Mouse (Mus musculus) yolk sac, embryonic 10.5 days (tissue): ENCODE results near the gene Smg9.

Source experiments
- DNase-seq: peaks from one replicate; pipeline ENCODE4 v3.0.0-alpha.2; 2017; ENCODE audit warnings: low spot score

Gene Smg9

DNA sequence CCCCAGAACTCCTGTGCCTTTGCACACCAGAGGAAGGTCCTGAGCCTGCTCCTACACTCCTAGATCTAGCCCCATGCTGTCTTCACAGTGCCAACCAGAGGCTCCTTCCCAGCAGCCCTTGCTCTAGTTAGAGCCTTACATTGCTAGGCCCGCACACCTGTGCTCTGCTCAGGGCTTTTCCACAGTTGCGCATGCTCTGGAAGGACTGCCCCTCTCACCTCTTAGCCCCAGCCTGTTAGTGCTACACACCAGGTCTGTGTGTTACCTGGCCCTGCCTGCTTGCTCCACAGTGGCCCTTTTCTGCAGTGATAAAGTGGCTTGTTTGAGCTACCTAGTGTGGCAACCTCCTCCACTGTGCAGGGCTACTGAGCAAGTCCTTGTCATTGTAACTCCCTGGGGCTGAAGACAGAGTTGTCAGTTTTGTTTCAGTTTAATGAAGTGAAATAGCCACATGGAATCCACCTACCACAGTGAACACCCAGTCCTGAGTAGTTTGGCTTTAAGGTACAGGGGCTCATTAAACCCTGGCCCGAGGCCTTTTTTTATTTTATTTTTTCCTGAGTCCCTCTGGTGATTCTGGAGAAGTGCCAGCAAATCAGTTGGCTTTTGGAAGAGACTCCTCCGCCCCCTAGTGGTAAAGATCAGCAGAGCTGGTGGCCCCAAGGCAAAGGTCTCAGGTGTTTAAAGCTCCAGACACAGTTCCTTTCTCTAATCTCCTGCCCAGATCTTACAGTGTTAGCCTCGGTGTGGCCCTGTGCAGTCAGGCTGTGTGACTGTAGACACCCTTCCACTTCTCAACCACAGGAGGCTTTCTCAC is 7.3 kb downstream of the Smg9 start:
- peak; percentile 58 for DNase-seq

DNA sequence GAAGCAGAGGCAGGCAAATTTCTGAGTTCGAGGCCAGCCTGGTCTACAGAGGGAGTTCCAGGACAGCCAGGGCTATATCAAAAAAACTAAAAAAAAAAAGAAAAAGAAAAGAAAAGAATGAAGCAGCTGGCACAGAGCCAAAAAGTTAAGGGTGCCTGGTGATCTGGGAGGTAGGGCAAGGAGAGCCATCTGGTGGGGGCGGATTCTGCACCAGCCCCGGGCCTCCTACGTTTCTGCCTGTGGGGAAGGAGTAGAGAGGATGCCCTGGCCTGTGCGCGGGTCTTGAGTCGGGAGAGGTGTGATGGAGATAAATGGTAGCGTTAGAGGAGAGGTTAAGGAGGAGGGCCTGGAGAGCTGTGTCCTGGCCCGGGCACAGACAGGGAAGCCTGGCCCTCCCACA is 8.8 kb downstream of the Smg9 start:
- no peak for DNase-seq

DNA sequence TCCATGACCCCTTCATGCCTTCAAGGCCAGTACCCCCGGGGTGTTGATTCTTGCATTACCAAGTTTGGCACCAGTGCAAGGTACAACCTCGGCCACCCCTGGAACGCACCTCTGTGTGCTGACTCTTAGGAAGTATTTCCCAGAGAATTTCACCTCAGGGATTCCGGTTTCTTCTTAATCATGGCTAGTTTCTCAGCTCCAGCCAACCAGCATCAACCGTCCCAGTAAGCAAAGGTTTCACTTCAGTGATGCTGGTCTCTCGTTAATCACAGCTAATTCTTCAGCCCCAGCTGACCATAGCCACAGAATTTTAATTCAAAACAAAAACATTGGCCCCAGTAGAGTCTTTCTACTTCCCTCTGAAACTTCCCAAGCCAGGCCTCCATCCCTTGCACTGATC is 10.7 kb downstream of the Smg9 start:
- DNase-seq: no peak

DNA sequence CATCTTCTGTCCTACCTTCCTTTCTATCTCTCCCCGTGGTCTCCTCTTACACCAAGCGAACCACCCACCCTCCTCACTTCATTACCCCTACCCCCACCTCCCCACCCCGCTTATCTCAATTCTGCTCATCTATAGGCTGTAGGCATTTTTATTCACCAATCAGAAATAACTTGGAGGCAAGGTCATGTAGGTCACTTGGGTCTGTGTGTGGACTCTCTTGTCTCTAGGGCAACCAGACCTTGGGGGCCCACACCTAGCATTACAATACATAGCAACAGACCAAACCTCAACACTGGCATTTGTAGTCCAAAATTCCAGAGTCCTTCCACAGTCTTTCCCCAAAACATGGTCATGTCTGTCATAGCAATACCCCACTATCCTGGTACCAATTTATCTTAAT is 11.4 kb downstream of the Smg9 start:
- DNase-seq: no peak

DNA sequence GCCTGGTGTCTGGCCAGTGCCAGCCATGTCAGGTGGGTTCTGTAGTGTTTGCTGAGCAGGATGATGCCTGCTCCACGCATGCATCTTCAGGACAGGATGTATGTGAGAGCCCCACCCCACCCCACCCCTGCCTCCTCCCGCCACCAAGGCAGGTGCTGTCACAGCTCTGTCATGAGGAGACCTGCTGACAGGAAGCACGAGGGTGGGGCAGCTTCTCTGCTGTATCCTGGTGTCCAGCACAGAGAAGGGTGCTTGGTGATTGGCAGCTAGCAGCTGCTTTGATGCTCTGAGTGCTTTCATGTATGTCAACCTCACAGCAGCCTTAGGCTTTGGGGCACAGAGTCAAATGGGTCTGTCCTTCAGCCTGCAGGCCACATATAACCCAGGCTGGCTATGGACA is 14.2 kb downstream of the Smg9 start:
- no peak for DNase-seq

DNA sequence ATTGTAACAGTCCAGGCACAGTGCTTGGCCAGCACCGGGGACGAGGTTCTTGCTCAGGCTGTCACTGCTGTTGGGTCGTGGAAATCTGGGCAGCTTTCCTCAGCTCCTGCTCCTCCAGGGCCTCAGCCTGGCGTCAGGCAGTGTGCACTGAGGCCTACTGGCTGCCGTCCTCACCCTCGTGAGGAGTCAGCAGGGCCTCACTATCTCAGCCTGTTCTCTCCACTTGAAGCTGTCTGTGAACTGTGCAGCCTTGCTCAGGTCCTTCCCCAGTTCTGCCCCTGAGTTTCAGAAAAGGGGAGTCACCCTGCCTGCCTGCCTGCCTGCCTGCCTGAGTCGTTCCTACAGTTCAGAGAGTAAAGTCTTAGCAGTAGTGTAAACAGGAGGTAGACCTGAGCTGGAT is 15.8 kb downstream of the Smg9 start:
- no peak for DNase-seq

DNA sequence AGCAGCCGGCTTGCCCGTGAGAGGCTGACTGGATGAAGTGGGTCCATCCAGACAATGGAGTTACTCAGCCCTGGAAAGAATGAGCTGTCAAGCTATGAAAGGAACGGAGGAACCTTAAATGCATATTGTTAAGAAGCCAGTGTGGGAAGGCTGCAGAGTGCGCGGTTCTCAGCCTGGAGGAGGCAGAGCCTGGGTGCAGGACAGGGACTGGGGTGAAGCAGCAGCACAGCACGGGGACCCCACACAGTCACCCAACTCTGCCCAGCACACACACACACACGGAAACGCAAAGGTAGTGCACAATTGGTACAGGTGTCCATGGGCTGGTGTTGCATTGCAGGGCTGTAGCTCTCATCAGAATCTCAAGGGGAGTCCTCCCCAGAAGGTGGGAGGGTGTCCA is 20.2 kb downstream of the Smg9 start:
- DNase-seq: no peak

DNA sequence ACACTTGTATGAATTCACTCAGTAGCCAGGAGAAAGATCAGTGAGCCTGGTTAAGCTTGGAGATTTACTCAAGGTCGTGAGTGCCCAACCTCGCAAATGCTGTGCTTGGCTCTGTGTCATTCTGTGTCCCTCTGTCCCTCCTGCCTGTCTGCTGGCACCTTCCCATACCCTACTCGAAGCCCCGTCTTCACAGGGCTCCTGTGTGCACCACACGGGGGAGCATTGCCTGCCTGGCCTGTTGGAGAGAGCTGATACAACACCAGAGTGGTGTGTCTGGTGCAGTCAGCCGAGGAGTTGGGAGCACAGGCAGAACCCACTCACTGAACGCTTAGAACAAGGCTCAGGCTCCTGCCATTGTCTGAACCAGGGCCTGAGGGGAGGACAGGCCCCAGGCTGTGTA is 22.2 kb downstream of the Smg9 start:
- DNase-seq: no peak

DNA sequence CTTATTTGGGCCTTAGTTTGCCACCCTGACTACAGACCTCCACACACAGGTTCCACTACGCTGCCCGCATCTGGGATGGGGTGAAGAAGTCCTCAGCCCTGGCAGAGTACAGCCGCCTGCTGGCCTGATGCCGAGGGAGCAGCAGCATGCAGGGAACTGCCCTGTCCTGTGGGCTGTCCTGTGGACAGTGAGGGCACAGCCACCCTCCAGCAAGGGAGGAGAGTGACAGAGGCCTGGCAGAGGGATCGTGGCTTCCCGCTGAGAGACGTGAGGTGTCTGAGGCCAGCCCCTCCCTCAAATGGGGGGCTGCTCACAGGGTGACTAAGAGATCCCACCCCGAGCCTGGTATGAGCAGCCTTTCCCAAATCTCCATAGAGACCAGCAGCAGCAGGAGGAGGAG is 22.8 kb downstream of the Smg9 start:
- DNase-seq: no peak

DNA sequence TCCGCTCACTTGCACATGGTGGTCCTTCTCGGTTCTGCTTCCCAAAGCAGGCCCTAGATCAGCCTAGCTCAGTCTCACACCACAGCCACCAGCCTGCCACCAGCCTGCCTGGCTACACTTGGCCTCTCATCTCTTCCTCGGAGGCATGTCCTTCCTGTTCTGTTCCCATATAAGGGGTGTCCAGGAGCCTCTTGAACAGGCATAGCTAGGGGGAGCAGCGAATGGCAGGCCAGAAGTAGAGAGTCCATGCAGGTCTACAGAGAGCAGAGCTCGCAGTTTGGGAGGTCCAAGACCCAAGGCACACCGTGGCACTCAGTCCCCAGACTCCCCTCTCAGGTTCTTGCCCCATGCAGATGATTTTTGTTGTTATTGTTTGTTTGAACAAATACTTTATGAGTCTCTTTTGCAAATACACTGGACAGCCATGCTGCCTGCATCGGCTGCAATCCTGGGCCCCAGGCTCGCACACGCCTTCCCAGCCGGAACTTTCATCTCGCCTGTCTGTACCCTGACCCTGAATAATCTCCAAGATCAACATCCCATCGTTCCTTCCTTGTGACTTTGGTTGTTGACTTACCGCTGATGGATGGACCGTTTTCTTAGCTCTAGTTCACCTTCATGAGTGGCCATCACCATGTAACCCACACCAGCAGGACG is 23.8 kb downstream of the Smg9 start:
- DNase-seq: peak; percentile 50

DNA sequence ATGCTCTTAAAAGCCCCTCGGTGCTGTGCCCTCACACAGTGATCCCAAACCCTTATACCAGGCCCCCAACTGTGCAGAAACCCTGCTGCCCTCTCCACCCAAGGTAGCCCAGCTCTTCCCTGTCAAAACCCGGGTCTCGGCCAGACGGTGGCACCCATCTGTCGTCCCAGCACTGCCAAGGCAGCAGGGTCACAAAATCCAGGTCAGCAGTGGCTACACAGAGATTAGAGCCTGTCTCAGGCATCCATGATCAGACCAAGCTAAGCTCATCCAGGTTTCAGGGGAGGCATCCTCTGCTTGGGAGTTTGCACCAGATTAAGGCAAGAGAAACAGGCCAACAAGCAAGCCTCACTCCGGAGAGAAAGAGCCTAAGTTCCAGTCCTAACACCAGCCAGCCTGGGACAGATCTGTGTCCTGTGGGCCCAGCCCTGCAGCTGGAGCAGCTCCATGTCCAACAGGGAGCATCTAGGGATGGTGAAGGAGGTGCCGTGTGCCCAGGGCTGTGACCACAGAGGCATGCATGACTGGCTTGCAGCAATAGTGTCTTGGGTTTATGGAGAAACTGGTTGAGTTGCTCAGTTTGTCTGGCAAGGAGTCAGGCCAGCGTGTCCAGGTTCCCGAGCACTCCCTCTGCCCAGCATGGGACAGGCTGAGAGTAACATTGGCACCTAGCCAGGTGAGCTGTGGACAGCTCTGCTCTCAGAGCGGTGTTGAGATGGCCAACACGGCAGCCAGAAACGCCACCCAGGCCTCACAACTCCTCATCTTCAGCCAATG is 24.7 kb downstream of the Smg9 start:
- no peak for DNase-seq

DNA sequence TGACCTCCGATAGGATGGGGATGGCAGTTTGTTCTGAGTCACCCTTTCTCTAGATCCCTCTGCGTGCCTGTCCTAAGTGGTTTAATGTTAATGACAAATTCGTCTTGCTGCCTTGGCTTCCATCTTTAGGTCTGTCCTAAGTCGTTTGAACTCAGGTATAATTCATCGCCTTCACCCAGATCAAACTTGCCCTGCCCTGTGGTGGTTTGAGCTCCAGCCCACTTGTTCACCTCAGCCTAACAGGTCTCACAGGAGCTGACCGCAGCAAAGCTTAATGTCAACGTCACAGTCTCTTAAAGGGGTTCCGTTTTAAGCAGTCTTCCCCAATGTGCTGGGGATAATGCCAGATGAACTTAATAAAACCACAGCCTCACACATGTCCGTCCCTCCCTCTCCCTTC is 26.5 kb downstream of the Smg9 start:
- no peak for DNase-seq

DNA sequence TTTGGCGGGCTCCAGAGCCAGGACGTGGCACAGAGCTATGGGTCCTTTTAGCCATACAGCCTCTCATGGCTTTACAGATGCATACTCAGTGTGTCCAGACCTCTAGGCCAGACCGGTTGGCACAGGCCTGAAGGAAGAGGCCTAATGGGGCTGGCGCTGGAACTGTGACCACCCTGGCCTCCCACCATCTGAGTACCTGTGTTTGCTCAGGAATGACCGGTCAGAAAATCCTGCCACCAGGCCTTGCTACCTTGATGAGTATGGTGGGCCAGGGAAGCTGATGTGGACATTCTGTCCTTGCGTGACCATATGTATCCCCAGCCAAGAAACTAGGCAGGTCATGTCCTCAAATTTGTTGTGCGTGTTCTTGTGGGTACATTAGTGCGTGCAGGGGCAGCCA is 27.7 kb downstream of the Smg9 start:
- no peak for DNase-seq

DNA sequence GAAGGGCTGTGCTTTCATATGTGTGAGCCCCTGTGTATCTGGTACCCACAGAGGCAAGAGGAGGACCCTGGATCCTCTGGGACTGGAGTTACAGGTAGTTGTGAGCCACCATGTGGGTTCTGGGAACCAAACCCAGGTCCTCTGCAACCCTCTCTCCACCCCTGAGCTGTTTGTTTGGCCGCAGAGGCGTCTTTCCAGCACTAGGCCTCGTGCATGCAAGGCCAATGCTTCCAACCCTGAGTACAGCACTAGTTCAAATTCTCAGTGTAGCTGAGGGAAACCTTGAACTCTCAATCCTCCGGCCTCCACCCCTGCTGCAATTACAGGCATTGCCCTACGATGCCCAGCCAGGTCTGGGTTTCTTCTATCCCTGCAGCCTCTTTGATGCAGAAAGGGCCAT is 29.3 kb downstream of the Smg9 start:
- DNase-seq: no peak

DNA sequence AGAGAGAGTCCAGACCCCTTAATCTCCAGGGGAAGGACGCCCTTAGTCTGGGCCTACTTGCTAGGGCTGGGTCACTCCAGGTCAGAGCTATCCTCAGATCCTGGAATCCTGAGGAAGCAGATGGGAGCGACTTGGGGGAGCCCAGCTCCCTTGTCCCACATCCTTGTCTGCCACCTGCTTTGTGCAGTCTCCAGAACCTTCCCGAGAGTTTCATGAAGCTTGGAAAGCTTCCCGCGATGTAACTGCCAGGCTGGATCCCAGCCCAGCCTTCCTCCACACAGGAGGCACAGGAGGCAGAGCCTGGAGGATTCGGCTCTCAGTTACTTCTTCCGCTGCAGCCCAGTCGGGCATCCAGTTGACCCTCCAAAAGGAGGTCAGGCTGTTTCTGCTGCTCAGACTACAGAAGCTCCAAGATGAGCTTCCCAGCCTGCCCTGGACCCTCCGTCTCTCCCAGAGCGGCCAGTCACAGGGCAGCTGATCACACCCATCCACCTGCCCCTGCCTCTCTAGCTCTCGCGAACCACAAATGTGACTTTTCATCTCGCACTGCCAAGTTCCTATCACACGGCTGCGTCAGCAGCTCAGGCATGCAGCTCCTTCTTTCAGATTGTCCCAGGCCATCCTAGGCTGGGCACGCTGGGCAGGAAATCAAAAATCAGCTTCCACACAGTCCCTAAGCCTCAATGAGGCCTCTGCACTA is 30.1 kb downstream of the Smg9 start:
- no peak for DNase-seq

DNA sequence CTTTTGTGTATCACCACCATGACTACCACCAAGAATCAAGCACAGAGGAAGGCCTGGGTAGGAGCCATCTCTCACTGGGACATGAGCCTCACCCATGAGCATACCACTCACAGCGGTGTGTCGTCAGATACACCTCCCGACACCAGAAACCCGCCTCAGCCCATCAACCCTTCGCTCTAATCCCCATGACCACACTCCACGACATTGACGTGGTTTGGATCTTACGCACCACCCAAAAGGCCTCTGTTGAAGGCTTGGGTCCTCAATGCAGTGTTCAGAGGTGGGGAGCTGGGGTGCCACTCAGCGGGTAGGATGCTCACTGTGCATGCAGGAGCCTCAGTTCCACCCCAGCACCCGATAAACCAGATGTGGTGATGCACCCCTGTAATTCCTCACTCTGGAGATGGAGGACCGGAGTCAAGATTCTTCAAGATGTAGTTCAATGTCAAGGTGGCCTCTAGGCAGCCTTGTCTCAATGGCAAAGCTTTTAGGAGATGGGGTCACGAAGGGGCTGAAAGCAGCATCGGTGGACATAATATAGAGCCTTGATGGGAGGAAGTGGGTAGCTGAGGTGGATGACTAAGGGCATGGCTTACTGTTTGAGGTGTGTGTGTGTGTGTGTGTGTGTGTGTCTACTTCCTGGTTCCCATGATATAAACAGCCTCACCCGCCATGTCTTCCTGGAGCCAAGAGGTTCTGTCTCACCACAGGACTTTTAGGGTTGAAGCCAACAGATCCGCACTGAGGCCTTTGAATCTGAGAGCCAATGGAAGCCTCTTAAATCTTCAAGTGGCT is 31.3 kb downstream of the Smg9 start:
- DNase-seq: no peak

DNA sequence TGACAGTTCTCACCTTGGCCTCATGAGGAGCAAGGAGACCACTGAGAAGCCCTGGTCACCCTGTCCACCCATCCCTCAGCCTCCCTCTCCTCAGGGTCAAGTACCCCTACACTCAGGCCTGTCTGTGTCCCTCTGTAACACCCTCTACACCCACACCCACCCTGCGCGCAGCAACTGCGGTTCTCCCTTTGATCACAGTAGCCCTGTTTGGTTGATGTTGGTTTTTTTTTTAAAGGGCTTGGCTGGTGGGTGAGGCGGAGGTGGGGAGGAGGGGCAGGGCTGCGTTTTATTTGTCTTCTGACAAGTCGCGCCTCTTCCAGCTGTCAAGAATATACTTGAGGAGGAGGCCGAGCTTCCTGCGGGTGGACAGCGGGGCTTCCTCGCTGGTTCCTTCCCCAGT is 32.3 kb downstream of the Smg9 start:
- no peak for DNase-seq

DNA sequence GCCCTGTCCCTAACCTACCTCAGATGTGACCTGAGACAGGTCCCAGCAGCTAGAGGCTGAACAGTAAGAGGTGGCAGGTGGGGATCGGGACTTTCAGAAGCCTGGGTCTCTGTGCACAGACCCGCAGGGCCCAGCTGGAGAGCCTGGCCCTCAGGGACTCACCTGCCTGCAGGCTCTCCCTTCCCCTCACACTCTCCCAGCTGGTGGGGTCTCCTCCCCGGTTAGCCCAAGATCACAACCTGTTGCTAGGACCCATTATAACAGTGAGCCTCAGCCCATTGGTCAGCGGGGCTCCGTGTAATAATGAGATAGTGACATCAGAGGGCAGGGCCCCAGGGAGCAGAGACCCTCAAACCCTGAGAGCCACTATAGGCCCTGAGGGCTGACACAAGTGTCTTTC is 35.9 kb downstream of the Smg9 start:
- DNase-seq: no peak

DNA sequence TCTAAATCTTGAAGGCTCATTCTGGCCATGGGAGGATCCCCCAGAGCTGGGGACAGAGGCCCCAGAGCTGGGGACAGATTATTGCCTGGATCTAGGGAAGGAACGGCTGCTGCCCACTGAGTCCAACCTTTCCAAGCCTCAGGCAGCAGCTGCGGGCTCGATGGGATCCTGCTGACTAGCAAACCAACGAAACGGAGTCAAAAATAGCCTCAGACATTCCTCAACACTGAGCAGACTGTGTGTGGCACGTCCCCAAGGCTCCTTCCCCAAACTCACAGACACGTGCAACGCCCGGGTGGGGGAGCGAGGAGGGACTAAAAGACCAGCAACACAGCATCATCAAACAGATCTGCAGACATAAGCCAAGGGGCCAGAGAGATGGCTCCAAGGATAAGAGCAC is 38.6 kb downstream of the Smg9 start:
- no peak for DNase-seq

DNA sequence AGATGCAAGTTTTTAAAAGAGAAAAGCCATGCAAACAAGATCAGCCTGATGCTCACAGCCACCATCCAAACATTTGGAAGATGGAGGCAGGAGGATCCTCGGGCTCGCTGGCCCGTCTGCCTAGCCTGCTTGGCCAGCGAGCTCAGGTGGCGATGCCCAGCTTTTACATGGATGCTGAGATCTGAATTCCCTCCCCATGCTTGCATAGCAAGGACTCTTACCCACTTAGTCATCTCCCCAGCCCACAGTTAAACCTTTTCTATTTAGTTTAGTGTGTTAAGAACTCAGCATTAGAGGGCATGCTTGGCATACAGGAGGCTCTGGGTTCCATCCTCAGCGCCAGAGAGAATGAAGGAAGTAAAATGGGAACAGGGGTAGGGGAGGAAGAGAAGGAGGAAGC is 39.8 kb downstream of the Smg9 start:
- no peak for DNase-seq

DNA sequence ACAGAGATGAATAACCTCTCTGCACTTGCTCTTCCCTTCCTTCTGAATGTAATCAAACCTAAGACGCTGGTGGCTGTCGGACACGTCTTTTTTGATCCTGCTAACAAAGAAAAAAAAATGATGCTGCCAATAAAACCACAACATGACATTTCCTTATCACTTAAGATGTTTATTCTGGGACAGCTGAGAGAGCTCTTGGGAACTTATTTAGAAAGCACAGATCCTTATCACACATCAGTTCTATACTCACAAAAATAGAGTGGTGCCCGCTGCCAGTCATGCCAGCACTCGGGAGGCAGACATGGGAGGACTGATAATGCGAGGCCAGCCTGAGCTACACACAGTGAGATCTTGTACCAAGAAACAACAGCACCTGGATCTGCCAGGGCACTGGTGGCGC is 40.5 kb downstream of the Smg9 start:
- no peak for DNase-seq

DNA sequence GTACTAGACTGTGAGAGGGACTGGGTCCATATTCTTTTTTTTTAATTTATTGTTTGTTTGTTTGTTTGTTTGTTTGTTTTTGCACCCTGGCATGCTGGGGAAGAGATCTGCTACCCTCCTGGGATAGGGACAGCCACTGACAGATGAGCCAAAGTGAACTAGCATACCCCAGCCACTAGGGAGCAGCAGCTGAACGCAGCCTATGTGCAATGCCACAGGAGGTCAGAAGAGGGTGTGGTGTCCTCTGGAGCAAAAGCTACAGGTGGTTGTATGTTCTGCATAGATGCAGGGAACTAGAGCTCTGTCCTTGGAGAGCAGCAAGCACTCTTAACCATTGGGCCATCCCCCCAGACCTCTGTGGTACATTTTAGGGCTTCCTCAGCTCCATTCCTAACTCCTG is 42.4 kb downstream of the Smg9 start:
- no peak for DNase-seq
